Mouse (Mus musculus) lung, embryonic 15.5 days (tissue): ENCODE measurements around the gene Gpam. TPM values are rescaled to one million over a fixed set of nuclear protein-coding genes. Genes with fewer than 3 reads are reported as not detected.
"Not testable (repeated sequence)": the region's sequence is repeated elsewhere in the genome, so short reads cannot be mapped to it uniquely, and the experiment has no call there.

Source experiments
- ATAC-seq: fragments of 200-750 bp; cut with Nextera tagmentation; 2 replicates; pipeline ENCODE4 v1.8.0; 2017; ENCODE audit warnings: moderate number of reproducible peaks, borderline replicate concordance; ENCODE audit not compliant: low FRiP score, low TSS enrichment; ENCODE audit errors: extremely low read depth
- H3K27ac ChIP-seq: fragments of 300-500 bp; sonication (generic); 2 replicates; pipeline ENCODE4 v1.5.1; 2015; ENCODE audit warnings: moderate library complexity, mild to moderate bottlenecking, inconsistent platforms
- H3K27me3 ChIP-seq: fragments of 300-500 bp; sonication (generic); 2 replicates; pipeline ENCODE4 v1.6.1; 2015; ENCODE audit warnings: inconsistent platforms
- H3K36me3 ChIP-seq: fragments of 300-500 bp; sonication (generic); 2 replicates; pipeline ENCODE4 v1.6.1; 2015; ENCODE audit warnings: inconsistent platforms
- H3K4me1 ChIP-seq: fragments of 300-500 bp; sonication (generic); 2 replicates; pipeline ENCODE4 v1.6.1; 2015; ENCODE audit warnings: inconsistent platforms
- H3K4me2 ChIP-seq: fragments of 300-500 bp; sonication (generic); 2 replicates; pipeline ENCODE4 v1.6.1; 2015; ENCODE audit warnings: inconsistent platforms, mild to moderate bottlenecking, moderate library complexity
- H3K4me3 ChIP-seq: fragments of 300-500 bp; sonication (generic); 2 replicates; pipeline ENCODE4 v1.5.1; 2015; ENCODE audit warnings: mild to moderate bottlenecking, inconsistent platforms
- H3K9ac ChIP-seq: fragments of 300-500 bp; sonication (generic); 2 replicates; pipeline ENCODE4 v1.6.1; 2015; ENCODE audit warnings: inconsistent platforms
- H3K9me3 ChIP-seq: fragments of 300-500 bp; sonication (generic); 2 replicates; pipeline ENCODE4 v1.6.1; 2016; ENCODE audit warnings: inconsistent platforms
- WGBS: fragments of 180-500 bp; shearing (Covaris S2); methylation state at CpG from one replicate; pipeline ENCODE4 v1.1.7; 2015; 5-methylcytosine and 5-hydroxymethylcytosine counted together
- polyA plus RNA-seq: library from polyadenylated mRNA; unstranded; fragments of >200 nt; fragmentation: Nextera tagmentation; extraction: Ambion mirVana; gene quantifications from 2 replicates; pipeline ENCODE4 v1.2.1, GENCODE M21; 2015

Gene Gpam
- 28.7 and 29.2 TPM in 2 replicates for polyA plus RNA-seq

- Histone ChIP-seq H3K4me3 (no peak within 1 kb of the TSS), H3K9me3 (no peaks in the 10 kb centered on the region), H3K27me3 (no peaks in the 10 kb centered on the region), H3K4me2 (no peak within 1 kb of the TSS), H3K4me1 (peaks cover 13% of the 10 kb centered on the region; the same call in 1 of the 2 replicates), H3K36me3 (no peaks in the 10 kb centered on the region), H3K9ac (no peak within 1 kb of the TSS), H3K27ac (no peak within 1 kb of the TSS)
- no peak for ATAC-seq
- WGBS: 47% methylated on average over 11 of the region's 11 CpGs
These were observed at the start of gene Gpam for GRCm38 (mm10) chr19:55127072-55127718. Gene Gpam (minus strand): TSS chr19:55127238.

GRCm38 (mm10) chr19:55171585-55171984 is 44.5 kb upstream of the Gpam start:
- no peaks in the 10 kb centered on the region for H3K36me3 ChIP-seq
- 0 out of 2 replicates have a peak, but pooled peaks cover 7% of the 10 kb centered on the region for H3K9me3 ChIP-seq
- peaks cover 20% of the 10 kb centered on the region for H3K4me1 ChIP-seq
- H3K4me3 ChIP-seq: no peak overlapping the region
- no peak for ATAC-seq
- no peak overlapping the region for H3K9ac ChIP-seq
- no peak overlapping the region for H3K4me2 ChIP-seq
- WGBS: 26% methylated on average over 1 of the region's 1 CpGs
- peak overlapping the region; percentile 4; the same call in 1 of the 2 replicates for H3K27ac ChIP-seq
- H3K27me3 ChIP-seq: no peaks in the 10 kb centered on the region

DNA sequence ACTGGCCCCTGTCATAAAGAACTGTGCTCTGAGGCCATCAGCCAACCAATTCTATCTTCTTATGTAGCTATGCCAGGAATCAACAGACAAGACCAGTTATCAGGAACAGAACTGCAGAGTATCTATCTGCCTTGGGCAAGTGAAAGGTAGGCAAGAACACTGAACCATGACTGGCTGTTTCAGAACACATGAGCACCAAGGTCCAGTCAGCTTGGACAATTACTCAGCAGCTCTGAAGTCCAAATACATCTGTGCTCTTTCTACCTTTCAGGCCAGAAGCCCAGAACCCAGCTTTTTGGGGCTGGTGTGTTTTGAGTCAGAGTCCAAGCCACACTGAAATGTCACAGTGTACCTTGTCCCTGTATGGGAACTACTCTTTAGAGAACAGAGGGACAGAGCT is 43.4 kb upstream of the Gpam start:
- Histone ChIP-seq H3K9ac (no peak overlapping the region), H3K36me3 (no peaks in the 10 kb centered on the region), H3K27ac (no peak overlapping the region), H3K9me3 (0 out of 2 replicates have a peak, but pooled peaks cover 7% of the 10 kb centered on the region), H3K27me3 (no peaks in the 10 kb centered on the region), H3K4me3 (no peak overlapping the region), H3K4me2 (no peak overlapping the region), H3K4me1 (peaks cover 21% of the 10 kb centered on the region)
- no peak for ATAC-seq

DNA sequence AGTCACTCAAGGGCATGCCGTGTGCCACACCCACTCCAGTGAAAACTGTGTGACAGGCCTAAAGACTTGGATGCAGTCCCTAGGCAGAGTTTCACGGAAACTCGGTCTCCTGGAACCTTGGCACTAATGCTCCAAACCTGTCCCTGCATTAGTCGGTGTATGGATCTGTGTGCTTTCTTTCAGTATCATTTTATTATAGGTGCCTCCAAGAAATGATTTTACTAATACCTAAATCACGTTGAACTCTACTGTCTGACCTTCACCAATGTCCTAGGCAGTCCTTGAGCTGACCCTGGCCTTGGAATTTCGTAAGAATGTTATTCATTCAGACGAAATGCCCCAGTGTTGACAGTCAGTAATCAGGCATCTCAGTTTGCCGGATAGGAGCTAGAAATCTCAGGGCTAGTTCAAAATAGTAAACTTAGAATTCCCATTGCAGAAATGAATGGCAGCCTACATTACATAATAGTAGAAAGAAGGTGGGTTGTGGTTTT is 42.2 kb upstream of the Gpam start:
- H3K4me1 ChIP-seq: peaks cover 21% of the 10 kb centered on the region
- WGBS: 82% methylated on average over 8 of the region's 8 CpGs
- not testable (repeated sequence) for H3K4me2 ChIP-seq, ATAC-seq, H3K4me3 ChIP-seq, H3K27me3 ChIP-seq, H3K9ac ChIP-seq, H3K9me3 ChIP-seq, H3K36me3 ChIP-seq
- H3K27ac ChIP-seq: 0 out of 2 replicates have a peak overlapping the region, but pooled peaks have one; percentile 9

DNA sequence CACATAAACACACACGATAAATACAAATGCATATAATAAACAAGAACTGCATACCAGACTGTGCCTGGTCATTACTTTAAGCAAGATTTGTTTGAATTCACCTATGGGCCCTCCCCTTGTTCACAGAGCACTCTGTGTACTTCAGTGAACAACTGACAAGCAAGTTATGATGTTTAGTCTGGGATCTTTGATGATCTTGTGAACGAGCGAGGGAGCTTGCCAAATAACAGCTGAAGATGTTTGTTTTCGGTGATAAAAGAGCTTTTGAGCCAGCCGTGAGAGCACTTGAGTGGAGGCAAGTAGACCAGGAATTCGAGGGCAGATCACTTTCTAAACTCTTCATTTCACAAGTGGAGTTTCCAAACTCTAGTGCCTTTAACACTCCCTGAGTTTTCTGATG is 41.3 kb upstream of the Gpam start:
- 0 out of 2 replicates have a peak, but pooled peaks cover 7% of the 10 kb centered on the region for H3K9me3 ChIP-seq
- H3K4me1 ChIP-seq: peaks cover 21% of the 10 kb centered on the region
- 10% methylated on average over 6 of the region's 6 CpGs for WGBS
- H3K27ac ChIP-seq: peak overlapping the region; percentile 61
- H3K36me3 ChIP-seq: no peaks in the 10 kb centered on the region
- no peaks in the 10 kb centered on the region for H3K27me3 ChIP-seq
- H3K9ac ChIP-seq: no peak overlapping the region
- no peak overlapping the region for H3K4me3 ChIP-seq
- H3K4me2 ChIP-seq: no peak overlapping the region
- peak; percentile 66; the same call in 1 of the 2 replicates for ATAC-seq

DNA sequence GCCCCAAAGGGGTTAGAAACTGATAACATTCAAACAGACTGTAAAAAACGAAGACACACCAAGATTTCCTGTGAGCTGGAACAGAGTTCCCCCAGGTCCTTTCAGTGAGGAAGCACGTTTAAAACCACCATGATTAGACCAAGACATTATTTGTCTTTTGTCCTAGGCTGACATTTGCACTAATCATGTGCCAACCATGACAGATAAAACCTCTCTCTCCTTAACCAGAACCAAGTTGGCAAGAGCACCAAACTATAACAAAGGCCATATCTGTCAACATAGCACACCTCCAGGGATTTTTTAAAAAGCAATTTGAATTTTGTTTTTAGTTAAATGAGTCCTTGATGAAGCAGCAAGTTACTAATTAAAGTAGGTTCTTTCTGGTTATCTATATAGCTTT is 40.7 kb upstream of the Gpam start:
- Histone ChIP-seq H3K4me2 (no peak overlapping the region), H3K9me3 (0 out of 2 replicates have a peak, but pooled peaks cover 7% of the 10 kb centered on the region), H3K36me3 (no peaks in the 10 kb centered on the region), H3K4me3 (no peak overlapping the region), H3K27me3 (no peaks in the 10 kb centered on the region), H3K4me1 (peaks cover 21% of the 10 kb centered on the region), H3K9ac (no peak overlapping the region), H3K27ac (peak overlapping the region; percentile 61; the same call in 1 of the 2 replicates)
- no peak for ATAC-seq
- WGBS: 25% methylated on average over 2 of the region's 2 CpGs

DNA sequence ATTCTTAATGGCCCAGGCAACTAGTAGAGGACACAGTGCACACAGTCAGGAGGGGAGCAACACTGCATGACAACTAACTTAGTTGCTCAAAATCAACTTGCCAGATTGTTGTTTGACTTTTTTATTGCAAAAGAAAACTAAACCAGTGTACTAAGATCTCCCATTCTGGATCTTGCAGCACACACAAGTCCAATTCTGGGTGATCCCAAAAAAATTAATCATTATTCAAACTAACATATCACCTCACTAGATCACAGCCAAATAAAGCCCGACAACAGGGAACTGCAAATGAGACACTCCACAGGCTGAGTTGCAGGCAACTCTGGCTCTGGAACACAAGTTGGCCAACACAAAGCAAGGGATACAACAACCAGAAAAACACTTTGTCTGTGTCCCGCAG is 39.7 kb upstream of the Gpam start:
- Histone ChIP-seq H3K36me3 (no peaks in the 10 kb centered on the region), H3K27ac (no peak overlapping the region; the same call in 1 of the 2 replicates), H3K4me2 (no peak overlapping the region), H3K9ac (no peak overlapping the region), H3K9me3 (0 out of 2 replicates have a peak, but pooled peaks cover 7% of the 10 kb centered on the region), H3K27me3 (no peaks in the 10 kb centered on the region), H3K4me1 (peaks cover 21% of the 10 kb centered on the region), H3K4me3 (no peak overlapping the region)
- 67% methylated on average over 2 of the region's 2 CpGs for WGBS
- ATAC-seq: no peak

DNA sequence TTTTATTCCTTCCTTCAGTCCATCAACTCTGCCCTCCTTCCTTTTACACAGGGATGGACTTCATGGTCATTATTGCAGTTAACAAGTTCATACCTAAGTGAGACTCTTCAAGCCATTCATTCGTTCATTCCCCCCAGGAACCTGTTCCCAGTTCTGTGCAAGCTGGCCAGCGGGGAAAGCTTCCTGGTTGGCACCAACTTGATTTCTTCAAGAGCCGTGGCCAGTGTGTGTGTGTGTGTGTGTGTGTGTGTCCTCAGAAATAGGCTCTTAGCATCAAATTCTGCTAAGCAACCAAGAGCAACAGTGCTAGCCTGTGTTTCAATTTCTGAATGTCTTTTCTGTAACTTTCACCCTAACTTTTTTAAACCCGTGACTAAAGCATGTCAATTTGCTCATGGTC is 38.9 kb upstream of the Gpam start:
- Histone ChIP-seq H3K4me3 (no peak overlapping the region), H3K4me2 (no peak overlapping the region), H3K36me3 (no peaks in the 10 kb centered on the region), H3K27ac (no peak overlapping the region), H3K9ac (no peak overlapping the region), H3K27me3 (0 out of 2 replicates have a peak, but pooled peaks cover 3% of the 10 kb centered on the region), H3K4me1 (peaks cover 21% of the 10 kb centered on the region), H3K9me3 (0 out of 2 replicates have a peak, but pooled peaks cover 7% of the 10 kb centered on the region)
- 67% methylated on average over 4 of the region's 4 CpGs for WGBS
- no peak for ATAC-seq

DNA sequence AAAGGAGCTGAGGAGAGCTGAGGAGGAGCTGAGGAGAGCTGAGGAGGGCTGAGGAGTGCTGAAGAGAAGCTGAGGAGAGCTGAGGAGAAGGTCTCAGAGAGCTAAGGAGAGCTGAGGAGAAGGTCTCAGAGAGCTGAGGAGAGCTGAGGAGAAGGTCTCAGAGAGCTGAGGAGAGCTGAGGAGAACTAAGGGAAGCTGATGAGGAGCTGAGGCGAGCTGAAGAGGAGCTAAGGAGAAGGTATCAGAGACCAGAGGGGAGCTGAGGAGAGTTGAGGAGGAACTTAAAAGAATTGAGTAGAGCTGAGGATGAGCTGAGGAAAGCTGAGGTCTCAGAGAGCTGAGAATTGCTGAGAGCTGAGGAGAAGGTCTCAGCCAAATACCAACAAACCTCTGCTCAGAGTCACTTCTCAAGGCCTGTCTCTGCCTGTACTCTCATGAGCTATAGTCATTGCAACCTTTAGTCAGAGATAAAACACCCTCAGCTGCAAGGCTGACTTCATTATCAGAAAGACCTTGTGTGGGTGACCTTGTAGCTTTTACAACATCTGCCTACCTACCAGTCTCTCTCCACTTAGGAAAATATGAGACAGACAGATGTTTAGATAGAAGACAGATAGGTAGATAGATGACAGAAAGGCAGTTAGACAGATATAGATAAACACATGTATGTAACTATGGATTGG is 38.3 kb upstream of the Gpam start:
- Histone ChIP-seq H3K4me2 (no peak overlapping the region), H3K9me3 (0 out of 2 replicates have a peak, but pooled peaks cover 6% of the 10 kb centered on the region), H3K36me3 (no peaks in the 10 kb centered on the region), H3K27ac (no peak overlapping the region), H3K4me3 (no peak overlapping the region), H3K27me3 (0 out of 2 replicates have a peak, but pooled peaks cover 3% of the 10 kb centered on the region), H3K9ac (no peak overlapping the region), H3K4me1 (peaks cover 21% of the 10 kb centered on the region)
- WGBS: 81% methylated on average over 1 of the region's 1 CpGs
- ATAC-seq: no peak

GRCm38 (mm10) chr19:55164162-55164561 is 37.1 kb upstream of the Gpam start:
- Histone ChIP-seq H3K36me3 (no peaks in the 10 kb centered on the region), H3K27ac (no peak overlapping the region), H3K9me3 (no peaks in the 10 kb centered on the region), H3K4me2 (no peak overlapping the region), H3K4me1 (peaks cover 30% of the 10 kb centered on the region), H3K4me3 (no peak overlapping the region), H3K27me3 (0 out of 2 replicates have a peak, but pooled peaks cover 3% of the 10 kb centered on the region), H3K9ac (no peak overlapping the region)
- WGBS: 72% methylated on average over 1 of the region's 1 CpGs
- ATAC-seq: no peak

DNA sequence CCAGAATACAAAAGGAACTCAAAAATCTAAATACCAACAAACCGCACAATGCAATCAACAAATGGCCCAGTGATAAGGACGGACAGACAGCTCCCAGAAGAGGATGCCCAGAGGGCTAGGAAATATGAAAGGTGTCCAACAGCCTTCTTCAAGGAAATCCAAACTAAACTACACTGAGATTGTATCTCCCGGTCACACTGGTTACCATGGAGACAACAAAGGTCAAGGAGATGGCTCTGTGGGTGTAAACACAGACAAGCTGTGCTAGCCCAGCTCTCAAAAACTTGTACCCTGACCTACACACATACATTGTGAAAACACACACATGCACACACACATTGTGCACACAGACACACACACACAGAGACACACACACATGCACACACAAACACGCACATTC is 35.2 kb upstream of the Gpam start:
- Histone ChIP-seq H3K9me3 (no peaks in the 10 kb centered on the region), H3K36me3 (no peaks in the 10 kb centered on the region), H3K4me3 (no peak overlapping the region), H3K4me2 (no peak overlapping the region), H3K9ac (no peak overlapping the region), H3K27me3 (0 out of 2 replicates have a peak, but pooled peaks cover 3% of the 10 kb centered on the region), H3K4me1 (peaks cover 24% of the 10 kb centered on the region), H3K27ac (no peak overlapping the region)
- no peak for ATAC-seq
- 58% methylated on average over 4 of the region's 4 CpGs for WGBS

DNA sequence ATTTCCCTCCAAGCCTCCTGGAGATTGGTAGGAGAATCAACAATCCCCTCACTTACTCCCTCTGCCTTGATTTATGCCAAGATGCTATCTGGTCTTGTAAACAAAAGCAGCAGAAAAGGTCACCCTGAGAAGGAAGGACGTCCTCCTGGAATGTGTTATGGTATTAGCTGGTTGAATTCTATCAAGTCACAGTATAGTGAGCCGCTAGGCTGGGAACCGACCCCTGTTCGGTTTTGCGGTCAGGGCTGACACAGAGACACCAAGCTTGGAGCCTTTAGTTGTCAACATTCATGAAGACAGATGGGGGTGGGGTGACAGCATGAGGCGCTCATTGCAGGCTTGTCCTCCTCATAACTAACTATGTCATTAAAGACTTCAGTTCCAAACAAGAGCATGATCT is 32.8 kb upstream of the Gpam start:
- Histone ChIP-seq H3K36me3 (no peaks in the 10 kb centered on the region), H3K4me2 (no peak overlapping the region), H3K4me3 (no peak overlapping the region), H3K4me1 (peaks cover 15% of the 10 kb centered on the region; the same call in 1 of the 2 replicates), H3K27ac (no peak overlapping the region), H3K9me3 (no peaks in the 10 kb centered on the region), H3K27me3 (0 out of 2 replicates have a peak, but pooled peaks cover 3% of the 10 kb centered on the region), H3K9ac (no peak overlapping the region)
- WGBS: 32% methylated on average over 6 of the region's 6 CpGs
- ATAC-seq: no peak
